Mouse (Mus musculus) heart, postnatal 10 days (tissue): ENCODE measurements around the gene B4galt4. TPM values are rescaled to one million over a fixed set of nuclear protein-coding genes. Genes with fewer than 3 reads are reported as not detected.
"Not testable (repeated sequence)": the region's sequence is repeated elsewhere in the genome, so short reads cannot be mapped to it uniquely, and the experiment has no call there.

Source experiments
- DNase-seq, 2 experiments: peaks; one replicate each; pipeline ENCODE4 v3.0.0; 2021
- intact Hi-C: fragments of 180-260 bp; cut with DNase I; formaldehyde crosslinking; loops from one replicate; pipeline ENCODE4 v1.15.1; 2025
- total RNA-seq, 2 experiments: library from RNA; stranded (reverse); gene quantifications; 2 replicates each; pipeline ENCODE4 v1.2.3; 2021

B4galt4 gene
- 10 to 100 TPM; 10.1 to 13.0 TPM for total RNA-seq

GRCm38 (mm10) chr16:38742113-38742658 lies at the start of gene B4galt4:
Gene B4galt4, plus strand, starts transcription at chr16:38742264.
- DNase-seq = peak; percentile 83 to 87
- intact Hi-C loops = no loop called here

GRCm38 (mm10) chr16:38694906-38695540 lies 47.0 kb upstream of the B4galt4 start:
- DNase-seq = no peak
- intact Hi-C loops = no loop called here

GRCm38 (mm10) chr16:38695557-38695956 lies 46.5 kb upstream of the B4galt4 start:
- intact Hi-C loops = no loop called here

DNA sequence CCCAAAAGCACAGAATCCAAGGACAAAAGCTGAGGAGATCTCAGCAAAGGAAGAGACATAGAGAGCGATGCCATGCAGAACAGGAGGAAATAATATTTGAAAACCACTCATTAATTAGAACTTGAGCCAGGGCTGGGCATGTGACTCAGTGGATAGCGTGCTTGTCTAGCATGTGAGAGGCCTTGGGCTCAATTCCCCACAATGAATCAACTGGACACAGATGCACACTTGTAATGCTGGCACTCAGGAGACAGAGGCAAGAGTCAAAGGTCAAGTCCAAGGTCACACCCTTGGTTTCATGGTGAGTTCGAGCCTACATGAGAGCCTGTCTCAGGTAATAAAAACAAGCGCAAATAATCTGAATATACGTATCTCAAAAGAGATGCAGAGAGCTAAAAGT lies 44.5 kb upstream of the B4galt4 start:
- intact Hi-C loops = no loop called here
- DNase-seq = no peak

More at GRCm38 (mm10) chr16:38695557-38695956, 46.5 kb upstream of the B4galt4 start:
- no peak for DNase-seq

GRCm38 (mm10) chr16:38700392-38701162 lies 41.5 kb upstream of the B4galt4 start:
- intact Hi-C loops = loop anchor here (2.0 to 10.0 kb wide), 2 partner anchors 18 to 66 kb away; no protein-coding TSS in a partner anchor
- DNase-seq = peak; percentile 54

DNA sequence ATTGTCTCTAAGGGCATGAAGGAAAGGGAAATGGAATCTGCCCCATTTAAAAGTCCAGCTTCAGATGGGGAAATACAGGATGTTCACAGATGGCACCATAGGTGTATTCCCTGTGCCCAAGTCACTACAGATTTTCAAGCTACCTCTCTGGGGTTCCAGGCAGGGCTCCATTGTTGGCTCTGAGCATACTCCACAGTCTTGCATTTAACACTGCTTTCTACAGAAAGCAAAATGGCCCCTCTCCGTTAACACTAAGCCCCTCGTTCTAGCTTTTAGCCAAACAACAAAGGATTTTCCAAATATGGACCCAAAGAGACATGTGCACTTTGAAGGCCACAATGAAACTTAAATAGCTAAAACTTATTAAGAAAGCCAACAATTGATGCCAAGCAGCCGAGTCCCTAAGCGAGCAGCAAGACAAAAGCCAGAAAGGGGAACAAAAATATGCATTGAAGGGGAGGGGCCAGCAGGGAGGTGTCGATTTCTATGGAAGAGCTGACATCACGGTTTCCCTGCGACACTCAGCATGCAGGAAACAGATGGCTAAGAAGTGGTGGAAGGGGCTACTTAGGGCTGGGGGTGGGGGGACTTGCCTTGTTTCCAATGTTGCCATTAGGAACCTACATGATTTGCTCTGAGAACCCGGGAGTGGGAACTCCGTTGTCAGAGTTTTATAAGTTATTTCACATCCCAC lies 40.4 kb upstream of the B4galt4 start:
- intact Hi-C loops = loop anchor here (2.0 to 10.0 kb wide), 2 partner anchors 19 to 67 kb away; no protein-coding TSS in a partner anchor
- DNase-seq = no peak

GRCm38 (mm10) chr16:38702316-38702715 lies 39.7 kb upstream of the B4galt4 start:
- intact Hi-C loops = loop anchor here (10.0 kb wide), 1 partner anchor 68 kb away; no protein-coding TSS in a partner anchor
- DNase-seq = no peak

GRCm38 (mm10) chr16:38703501-38703900 lies 38.6 kb upstream of the B4galt4 start:
- intact Hi-C loops = loop anchor here (10.0 kb wide), 1 partner anchor 69 kb away; no protein-coding TSS in a partner anchor
- DNase-seq = no peak

DNA sequence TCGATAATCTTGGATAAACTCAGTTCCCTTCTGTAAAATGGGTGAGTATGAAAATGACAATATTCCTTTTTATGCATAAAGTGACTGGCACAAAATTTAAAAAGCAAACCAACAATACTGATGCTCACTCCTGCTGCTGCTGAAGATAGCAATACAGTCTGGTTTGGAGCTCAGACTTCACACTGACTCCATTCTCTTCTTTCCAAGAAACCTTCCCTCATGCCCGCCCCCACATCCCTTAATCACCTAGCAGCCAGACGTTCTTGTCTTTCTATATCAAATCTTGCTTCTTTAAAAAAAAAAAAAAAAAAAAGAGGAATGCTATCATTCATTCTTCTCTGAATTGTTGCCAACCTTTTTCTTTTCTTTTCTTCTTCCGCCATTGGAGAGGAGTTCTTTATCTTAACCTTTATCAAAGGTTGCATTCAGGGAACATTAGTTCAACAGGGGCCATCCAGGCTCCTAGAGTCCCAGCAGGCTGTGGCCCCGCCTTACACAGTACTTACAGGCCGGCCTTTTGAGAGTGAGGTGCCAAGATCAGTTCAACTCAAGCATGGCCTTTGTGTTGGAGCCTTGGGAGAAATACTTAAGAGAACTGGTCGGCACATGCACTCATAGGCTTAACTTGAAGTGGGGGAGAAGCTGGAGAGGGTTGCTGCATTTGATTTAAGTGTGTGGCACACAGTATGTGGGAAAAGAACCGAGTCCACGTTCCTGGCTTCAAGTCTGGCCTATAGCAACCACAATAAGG lies 36.4 kb upstream of the B4galt4 start:
- intact Hi-C loops = loop anchor here (10.0 kb wide), 1 partner anchor 71 kb away; no protein-coding TSS in a partner anchor
- no peak for DNase-seq

GRCm38 (mm10) chr16:38706782-38707181 lies 35.3 kb upstream of the B4galt4 start:
- DNase-seq = peak in 1 of 2 experiments; percentile 41
- intact Hi-C loops = loop anchor here (10.0 kb wide), 1 partner anchor 72 kb away; no protein-coding TSS in a partner anchor

DNA sequence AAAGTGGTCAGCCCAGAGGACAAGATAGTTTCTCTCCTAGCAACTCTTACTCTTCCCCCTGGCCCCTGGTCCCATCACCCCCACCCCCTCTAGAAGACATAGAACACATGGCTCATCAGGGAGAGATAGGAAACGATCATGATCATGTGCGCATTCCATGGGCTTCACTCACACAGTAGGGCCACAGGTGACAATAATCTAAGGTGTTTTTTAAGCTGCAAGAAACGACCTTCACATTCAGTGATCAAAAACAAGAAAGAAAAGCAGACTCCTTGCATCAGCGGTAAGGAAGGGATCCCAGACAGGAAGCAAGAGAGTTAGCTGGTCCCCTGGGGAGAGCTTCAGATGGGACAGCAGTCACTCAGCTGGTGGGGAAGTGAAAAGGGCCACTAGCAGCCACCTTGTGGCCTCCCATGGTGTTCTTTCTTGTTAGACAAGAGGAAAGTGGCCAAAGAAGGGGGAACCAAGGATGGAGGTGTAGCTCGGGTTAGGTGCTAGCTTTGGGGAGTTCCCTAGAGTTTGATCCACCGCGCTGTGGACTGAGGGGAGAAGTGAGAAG lies 33.0 kb upstream of the B4galt4 start:
- intact Hi-C loops = loop anchor here (10.0 kb wide), 1 partner anchor 74 kb away; no protein-coding TSS in a partner anchor
- peak in 1 of 2 experiments; percentile 40 for DNase-seq

DNA sequence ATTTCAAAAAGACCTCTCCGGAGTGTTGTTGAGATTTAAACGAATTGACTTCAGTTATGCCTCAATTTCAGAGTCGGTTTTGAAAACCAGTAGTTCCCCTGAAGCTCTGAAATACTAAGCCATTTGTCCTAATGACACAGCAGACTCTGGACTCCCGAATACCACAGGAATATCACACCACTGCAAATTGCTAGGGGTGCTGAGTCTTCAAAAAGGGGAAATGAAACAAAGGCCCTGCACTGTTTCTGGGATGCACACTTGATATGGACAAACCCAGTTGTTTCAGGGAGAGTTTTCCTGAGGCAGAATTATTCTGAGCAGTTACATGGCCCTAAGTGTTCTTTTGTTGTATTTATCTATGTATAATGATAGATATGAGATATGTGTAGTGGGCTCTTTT lies 30.8 kb upstream of the B4galt4 start:
- peak in 1 of 2 experiments; percentile 25 for DNase-seq
- intact Hi-C loops = no loop called here

GRCm38 (mm10) chr16:38712105-38712504 lies 30.0 kb upstream of the B4galt4 start:
- intact Hi-C loops = no loop called here
- peak in 1 of 2 experiments; percentile 38 for DNase-seq

- intact Hi-C loops = no loop called here
- peak; percentile 91 to 92 for DNase-seq
Observed at GRCm38 (mm10) chr16:38712581-38713403, 29.3 kb upstream of the B4galt4 start, which contains the start of gene Arhgap31. Gene Arhgap31, minus strand, starts transcription at chr16:38713274.

DNA sequence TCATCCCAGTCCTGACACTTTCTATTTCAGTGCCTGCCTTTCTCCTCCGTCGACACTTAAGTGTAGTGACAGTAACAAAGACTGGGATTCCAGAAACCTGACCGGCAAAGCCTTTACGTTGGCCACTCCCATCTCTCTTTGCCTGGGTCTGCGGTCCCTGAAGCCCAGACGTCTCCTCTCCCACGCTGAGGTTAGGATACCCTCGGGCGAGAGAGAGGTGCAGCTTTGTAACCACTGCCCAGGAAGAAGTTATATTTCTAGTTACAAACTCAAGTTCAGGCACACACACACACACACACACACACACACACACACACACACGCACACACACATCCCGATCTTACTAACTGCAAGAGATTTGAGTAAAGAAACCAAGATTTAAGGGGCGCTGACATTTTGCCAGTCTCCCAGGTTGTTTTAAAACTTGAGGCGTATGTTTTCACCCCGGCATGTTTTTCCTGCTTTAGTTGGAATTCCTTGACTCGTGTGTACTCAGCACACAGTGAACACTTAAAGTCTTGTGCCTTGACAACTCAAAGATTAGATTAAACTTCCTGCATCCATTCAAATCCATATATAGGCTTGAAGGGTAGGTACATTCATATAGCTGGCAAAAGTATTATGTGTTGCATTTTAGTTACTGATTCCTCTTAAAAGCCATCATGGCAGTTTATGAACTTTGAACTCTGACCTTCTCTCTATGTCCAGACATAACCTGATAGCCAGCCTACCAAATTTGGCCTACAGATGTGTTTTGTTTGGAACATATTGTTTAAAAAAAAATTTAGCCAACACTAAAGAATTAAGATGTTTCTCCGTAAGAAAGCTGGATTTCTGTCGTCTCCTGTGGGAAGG lies 28.4 kb upstream of the B4galt4 start:
- intact Hi-C loops = no loop called here
- DNase-seq = no peak

DNA sequence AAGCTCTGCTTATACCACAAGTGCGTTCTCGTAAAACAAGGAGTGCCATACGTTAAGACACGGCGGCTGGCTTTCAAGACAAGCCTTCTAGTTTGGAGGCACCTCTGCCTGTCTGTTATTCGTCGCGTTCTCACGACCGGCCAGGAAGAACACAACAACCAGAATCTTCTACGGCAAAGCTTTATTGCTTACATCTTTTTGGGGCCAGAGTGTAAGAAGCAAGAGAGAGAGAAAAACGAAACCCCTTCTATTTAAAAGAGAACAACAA lies 27.9 kb upstream of the B4galt4 start:
- DNase-seq, intact Hi-C loops: not testable (repeated sequence)

DNA sequence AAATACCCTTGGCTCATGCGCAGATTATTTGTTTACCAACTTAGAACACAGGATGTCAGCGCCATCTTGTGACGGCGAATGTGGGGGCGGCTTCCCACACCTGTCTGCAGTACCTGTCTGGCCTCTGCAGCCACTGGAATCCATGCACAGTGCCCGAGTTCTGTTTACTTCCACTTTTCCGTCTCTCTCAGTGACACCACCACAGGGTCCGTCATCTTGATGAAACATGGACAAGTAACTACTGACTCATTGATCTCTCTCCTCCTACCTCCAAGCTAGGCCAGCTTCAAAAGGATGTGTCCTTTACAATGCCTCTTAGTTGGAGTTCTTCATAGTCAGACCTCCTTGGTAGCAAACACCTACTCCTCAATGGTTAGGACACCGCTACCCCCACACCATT lies 20.7 kb upstream of the B4galt4 start:
- no peak for DNase-seq
- intact Hi-C loops = loop anchor here (10.0 kb wide), 1 partner anchor 187 kb away; no protein-coding TSS in a partner anchor

- intact Hi-C loops = loop anchor here (10.0 kb wide), 1 partner anchor 189 kb away; no protein-coding TSS in a partner anchor
- peak in 1 of 2 experiments; percentile 22 for DNase-seq
Observed at GRCm38 (mm10) chr16:38724256-38724655, 17.8 kb upstream of the B4galt4 start.
